Mouse (Mus musculus) frontal cortex, postnatal 10 days (tissue): ENCODE measurements around the gene Gfra1.

Experiments
- DNase-seq, 2 experiments: peaks; one replicate each; pipeline ENCODE4 v3.0.0; 2022; ENCODE audit warnings: low spot score in 2 of 2, mixed read lengths in 1 of 2

Gene Gfra1

DNA sequence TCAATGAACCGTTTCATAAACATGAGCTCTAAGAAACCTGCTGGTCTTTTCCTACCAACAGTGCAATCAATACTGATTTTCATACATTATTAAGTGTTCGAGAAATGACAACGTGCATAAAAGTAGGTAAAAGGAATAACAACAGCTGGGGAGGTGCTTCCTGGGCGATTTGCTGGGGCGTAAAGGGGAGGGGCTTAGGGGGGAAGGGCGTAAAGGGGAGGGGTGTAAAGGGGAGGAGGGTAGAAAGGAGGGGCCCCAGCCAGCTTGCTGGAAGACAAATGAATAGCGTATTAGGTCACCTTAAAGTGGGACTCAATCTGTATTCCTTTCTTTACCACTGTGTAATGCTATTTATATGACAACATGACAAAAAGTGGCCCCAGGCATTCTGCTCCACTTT, 13.9 kb downstream of the Gfra1 start:
- DNase-seq = no peak

DNA sequence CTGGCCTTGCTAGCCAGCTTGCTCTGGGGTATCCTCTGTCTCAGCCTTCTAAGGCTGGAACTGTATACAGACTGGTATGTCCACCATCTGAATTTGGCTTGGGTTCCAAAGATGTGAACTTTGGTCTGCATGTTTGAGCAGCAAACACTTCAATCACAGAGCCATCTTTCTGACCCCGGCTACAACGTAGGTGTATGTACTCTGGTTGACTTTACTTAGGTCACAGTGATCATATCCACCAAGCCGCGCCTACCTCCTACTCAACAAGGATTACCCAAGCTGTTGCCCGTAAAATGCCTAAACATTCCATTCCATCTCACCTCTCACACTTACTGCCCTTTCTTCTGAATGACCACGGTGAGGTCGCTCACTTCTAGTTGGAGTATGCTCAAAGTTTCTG, 14.5 kb downstream of the Gfra1 start:
- no peak for DNase-seq

DNA sequence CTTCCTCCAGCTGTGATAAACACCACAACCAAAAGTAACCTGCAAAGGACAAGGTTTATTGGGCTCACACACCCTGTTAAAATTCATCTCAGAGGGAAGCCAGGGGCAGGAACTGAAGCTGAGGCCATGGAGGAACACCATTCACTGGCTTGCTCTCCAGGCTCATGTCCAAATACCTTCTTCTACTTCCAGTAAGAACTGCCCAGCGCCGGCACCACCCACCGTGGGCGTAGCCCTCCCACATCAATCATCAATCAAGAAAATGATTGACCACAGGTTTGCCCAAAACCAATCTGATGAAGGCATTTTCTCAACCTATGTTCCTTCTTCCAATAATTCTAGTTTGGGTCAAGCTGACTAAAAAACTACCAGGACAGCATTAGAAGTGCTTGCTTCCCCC, 16.9 kb downstream of the Gfra1 start:
- no peak for DNase-seq

DNA sequence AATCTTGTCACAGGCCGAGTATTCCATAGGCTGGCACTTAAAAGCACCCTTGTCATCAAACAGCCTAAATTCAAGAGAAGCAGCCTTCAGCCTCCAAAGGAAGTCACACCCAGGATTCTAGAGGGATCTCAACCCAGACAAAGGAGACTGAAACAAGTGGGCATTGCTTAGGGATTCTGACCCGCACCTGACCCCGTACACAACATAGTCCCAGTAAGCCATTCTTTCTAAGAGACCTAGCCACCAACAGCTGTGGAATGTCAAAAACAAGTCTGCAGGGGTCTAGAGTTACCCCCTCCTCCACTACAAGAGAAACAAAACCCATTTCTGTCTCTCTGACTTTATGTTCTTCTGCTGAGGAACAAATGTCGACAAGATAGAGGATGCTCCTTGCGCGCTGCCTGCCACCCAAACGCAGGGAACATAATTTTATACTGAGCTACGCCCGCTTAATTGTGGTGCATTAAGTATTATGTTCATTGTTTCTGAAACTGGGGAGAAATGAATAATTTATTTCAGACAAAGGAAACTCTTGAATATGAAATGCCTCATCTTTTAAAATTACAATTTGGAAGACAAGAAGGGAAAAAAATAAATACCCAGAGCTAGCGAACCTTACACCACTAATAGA, 18.2 kb downstream of the Gfra1 start:
- DNase-seq = no peak

DNA sequence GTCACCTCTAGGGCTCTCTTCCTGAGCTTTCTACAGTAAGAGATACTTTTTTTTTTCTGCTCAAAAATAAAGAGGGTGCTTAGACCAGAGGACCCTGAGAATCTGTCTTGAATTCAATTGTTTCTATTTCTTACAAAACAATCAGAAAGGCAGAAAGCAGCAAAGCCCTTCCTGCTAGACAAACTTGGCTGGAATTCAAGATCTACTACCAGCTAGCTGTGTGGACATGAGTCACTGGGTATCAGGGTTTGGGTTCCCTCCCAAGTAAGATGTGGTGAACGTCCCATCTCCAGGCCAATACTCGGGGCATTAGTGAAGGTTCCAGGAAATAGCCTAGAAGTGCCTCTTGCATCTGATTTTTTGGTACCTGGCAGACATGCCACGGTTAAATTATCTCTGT, 18.8 kb downstream of the Gfra1 start:
- no peak for DNase-seq

DNA sequence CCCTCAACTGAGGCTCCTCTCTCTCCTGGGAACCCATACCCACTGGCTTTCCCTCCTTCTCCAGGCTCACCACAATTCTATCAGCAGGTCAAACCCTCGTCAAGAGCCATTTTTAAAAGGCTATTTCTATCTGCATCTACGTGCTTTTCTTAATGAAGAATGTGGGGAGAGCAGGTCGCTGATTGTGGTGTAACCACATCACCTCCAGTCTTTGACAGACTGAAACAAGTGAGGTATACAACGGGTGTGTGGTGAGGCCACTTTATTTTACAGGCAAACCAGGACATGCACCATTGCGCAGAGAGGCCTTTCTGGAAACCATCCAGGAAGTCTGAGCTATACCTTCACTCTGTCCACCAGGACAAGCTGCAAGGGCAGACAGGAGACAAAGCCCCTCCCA, 19.8 kb downstream of the Gfra1 start:
- DNase-seq = no peak

DNA sequence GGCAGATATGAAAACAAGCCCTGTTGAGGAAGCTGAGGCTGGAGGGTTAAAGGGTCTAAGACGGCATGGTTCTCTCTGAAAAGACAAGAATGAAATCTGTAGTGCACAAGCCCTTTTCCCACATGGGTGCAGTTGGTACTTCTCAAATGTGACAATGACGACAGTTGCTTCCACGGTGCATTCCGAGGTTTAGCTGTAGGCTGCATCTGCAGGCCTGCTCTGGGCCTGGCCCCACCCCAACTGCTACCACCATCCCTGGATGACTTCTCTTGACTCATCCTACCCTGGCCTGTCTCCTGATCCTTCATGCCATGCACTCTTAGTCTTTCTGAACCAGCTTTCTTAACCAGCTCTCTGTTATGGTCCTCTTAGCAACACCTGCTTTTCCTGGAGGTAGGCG, 22.9 kb downstream of the Gfra1 start:
- no peak for DNase-seq

DNA sequence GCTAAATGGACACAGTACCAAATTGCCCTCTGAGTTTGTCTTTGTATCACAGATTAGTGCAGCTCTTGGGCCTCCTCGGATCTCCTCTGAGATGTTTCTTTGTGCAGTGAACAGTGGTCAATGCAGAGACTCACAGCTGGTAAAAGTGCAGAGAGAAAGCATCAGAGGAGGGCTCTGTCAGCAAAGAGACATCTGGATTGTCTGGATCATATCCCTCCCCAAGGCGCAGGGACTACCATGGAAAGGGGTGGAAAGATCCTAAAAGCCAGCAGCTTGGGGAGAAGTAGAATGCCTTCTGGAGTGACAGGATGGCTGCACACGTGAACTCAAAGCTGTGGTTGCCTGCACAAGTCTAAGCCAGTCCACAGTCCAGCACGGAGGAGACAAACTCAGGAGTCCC, 27.2 kb downstream of the Gfra1 start:
- no peak for DNase-seq

DNA sequence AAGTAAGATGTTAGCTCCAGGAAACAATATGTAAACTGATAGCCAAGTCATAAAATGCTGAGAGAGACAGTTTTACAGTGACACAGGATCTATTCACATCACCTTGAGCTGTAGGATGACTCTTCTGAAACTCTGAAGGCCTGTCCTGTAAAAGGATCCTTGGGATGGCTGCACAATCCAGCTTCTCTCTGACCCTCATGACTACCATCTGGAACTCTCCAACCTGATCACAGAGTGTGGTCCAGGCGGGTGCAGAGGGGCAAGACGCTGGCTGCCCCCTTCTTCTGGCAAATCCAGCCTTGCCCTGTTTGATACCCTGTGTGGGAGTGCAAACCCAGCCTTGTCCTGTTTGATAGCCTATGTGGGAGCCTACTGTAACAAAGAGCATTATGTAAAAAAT, 28.4 kb downstream of the Gfra1 start:
- no peak for DNase-seq

DNA sequence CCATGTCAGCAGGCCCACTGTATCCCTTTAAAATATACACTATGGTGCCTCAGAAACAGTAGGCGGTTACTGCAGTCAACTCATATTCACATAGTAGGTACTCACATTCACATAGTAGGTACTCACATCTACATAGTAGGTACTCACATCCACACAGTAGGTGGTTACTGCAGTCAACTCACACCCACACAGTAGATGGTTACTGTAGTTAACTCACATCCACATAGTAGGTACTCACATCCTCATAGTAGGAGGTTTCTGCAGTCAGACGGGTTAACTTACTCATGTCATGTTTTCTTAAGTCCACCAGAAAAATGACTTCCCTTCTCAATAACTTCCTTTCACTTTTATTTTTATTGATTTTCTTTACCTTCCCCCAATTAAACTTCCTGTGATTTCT, 30.8 kb downstream of the Gfra1 start:
- DNase-seq = no peak

DNA sequence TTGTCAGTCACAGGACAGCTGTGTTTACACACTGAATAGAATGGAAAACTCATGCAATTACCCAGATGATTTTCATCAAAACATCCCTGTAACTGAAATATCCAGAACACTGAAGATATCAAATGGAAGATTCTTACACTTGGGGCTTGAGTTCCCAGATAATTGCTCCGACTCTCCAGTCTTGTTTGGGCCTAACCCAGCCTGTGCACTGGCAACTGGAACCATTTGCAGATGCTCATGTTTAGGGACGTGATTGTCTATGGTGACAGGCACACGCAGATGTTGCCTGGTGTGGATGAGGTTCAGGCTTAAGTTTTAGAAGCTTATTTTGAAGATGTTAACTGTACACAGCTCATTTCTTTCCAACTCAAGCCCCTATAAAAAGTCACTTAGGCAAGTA, 31.5 kb downstream of the Gfra1 start:
- DNase-seq = no peak

DNA sequence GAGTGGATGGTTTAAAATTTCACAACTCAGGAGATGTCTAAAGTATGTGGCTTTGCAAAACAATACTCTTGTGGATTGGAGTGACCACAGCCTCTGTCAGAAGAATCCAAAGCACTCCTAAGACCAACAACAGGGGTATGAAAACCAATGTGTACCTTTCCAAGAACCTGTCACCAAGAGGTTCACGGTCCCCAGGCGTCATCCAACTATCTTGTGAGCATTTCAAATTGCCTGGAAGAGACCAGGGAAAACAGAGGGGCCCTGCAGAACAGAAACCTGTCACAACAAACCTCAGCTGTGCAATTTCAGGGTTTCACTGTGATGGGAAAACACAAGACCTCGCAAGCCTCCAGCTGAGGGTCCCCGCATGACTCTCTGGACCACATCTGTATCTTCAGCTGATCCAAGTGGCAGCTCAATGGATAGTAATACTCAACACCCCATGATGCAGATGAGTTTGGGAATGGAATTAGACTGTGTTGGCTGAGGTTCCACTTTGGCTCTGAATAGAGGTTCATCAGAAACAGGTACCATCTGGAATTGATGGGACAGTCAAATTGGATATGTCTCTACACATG, 32.7 kb downstream of the Gfra1 start:
- DNase-seq = no peak

DNA sequence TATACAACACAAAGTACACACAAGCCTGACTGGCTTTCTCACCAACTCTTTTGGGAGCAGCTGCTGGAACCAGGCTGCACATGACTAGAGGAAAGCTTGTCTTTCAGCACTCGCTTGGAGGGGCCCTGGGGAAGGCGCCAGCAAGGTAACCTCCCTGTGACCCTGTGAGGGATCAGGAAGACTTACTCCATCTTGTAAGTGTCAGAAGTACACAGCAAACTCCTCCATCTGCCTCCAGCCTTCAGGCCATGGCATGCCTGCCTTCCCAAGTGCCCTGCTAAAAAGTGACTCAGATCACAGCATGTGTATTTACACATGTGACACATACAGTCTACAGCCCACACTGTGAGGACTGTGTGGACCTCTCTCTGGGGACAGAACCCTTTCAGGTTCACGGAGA, 36.0 kb downstream of the Gfra1 start:
- no peak for DNase-seq

DNA sequence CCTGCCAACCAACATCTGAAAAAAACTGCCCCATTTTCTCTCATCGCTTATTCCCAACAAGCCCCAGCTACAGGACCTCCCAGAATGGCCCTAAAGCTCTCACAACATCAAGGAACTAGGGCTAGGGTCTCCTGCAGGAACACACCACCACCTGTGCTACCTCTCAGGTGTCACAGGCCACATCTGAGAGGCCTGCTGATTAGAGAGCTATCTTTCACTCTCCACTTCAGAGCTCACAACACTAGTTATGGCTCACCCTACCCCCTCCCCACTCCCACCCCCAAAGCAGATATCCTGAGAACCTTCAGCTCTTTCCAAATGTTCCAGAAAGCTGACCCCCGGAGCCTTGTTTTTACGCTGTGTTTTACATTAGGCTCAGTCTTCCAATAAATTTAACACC, 36.4 kb downstream of the Gfra1 start:
- DNase-seq = no peak

DNA sequence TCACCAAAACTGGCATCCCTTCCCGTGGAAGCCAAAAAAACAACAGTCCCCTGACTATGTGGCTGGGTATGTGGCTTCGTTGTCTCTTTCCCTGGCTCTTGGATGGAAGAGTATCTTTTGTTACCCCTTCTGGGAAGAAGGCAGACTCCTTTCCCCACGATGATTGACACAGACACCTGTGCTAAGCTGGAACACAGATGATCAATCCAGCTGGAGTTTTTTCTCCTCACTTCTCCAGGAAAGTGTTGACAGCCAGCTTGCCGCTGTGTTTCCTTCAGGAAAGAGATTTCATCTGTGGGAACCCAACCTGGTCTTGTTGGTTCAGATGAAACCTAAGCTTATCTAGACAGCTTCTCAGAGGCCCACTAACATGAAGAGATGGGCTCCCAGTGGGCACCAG, 40.5 kb downstream of the Gfra1 start:
- no peak for DNase-seq

DNA sequence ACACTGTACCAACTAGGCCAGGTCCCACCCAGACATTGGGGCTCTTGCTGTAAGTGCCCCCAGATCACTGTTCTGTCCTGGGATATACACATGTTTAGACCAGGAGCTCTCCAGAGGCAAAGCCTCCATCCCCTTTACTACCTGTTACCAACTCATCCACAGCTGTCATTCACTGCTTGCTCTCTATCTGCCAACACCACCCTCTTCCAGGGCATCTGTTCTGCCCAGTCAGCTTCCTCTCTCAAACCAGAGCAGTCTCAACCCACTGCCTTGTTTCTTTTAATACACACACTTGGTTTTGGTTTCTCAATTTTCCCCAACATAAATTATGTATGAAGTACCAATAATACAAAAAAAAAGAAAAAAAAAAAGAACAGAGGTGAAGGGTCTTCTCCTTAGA, 41.0 kb downstream of the Gfra1 start:
- no peak for DNase-seq

DNA sequence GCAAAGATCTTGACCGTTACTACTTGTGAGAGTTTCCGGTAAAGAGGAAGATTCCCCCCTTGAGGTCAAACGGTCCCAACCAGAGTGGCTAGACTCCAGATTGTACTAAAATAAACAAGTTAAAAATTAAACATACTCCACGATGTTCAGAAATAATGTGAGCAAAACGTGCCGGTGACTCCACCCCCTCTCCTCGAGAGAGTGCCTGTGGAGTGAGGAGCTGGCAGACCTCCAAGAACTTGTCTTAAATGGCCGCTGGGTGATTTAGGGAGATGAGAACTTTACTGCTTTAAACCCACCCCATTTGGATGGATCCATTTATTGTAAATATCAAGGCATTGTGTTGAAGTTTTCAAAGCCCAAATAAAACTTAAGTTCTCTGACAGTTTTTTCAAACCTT, 42.4 kb downstream of the Gfra1 start:
- DNase-seq = no peak

DNA sequence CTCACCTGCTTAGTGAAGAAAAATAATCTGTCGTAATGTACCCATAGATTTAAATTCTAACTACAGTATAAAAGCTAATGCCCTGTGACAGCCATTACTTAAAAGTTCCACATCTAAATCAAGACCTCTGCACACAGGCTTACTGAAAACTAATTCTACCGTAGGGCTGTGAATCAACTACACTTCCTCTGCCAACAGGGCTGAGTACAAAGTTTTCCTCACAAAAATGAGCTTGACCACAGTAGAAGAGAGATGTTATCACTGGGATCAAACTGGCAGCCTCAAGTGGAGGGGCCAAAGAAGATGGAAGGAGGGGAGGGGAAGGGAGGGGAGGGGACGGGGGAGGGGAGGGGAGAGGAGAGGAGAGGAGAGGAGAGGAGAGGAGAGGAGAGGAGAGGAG, 42.9 kb downstream of the Gfra1 start:
- no peak for DNase-seq

DNA sequence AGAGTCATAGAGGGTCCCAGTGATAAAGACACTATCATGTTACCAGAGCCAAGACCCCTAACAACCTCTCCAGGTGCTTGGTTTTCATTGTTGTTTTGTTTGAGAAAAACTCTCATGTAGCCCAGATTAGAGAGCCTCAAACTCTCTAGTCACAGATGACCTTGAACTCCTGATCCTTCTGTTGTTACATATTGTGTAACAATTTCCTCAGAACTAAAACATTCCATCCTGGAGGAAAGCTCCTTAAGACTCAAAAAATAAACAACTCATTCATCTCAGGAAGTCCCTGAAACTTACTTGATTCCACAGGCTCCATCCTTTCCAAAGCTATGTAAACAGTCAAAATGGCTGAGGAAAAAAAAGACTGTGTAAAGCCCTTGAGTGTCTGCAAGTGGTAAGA, 49.0 kb downstream of the Gfra1 start:
- DNase-seq = no peak

DNA sequence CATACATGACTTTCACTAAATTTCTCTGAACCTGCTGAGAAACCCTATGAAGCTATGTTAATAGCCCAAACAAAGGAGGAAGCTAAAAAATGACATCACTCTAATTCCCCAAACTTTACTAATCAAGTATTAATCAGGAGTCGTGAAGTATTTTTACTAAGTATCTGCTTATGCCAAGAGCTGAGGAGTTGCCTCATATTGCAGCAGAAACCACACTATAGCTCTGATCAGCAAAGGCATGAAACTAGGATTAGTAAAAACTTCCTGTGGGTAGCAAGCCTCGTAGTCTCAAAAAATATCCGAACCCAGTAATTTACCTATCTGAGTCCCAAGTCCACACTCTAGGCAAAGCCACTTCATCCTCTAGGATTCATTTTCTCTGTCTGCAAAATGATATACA, 55.5 kb downstream of the Gfra1 start:
- no peak for DNase-seq

DNA sequence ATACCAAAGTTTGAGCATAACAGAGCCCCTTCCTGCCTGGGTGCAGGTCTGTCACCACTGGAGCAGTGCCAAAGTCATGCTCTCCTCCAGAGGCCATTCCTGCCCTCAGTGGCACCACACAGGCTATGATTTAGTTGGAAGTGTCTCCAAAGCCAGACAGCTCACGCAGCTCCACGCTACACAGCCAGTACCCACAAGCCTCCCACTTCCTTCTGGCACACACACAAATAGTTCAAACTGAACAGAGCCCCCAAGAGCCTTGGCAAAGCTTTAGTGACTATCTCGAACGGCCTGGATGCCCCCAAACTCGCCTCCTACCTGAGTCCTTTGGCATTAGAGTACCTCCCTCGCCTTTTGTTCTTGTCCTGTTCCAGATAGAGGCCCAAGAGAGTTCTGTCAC, 56.5 kb downstream of the Gfra1 start:
- DNase-seq = no peak

DNA sequence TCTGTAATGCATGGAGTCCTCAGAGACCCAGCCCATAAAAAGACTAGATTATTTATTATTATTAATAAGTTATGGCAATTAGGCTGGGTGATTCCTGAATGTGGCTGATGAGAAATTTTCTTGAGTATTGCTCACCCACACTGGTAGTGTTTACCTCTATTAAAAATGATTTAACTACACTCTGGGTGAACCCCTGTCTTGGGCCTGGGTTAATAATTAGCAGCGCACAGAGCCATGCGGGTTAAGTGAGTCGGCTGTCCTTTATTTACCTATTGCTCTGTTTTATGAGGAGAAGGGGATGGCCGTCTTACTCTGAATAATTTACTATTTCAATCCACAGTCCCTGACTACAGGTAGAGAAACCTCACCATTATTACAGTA, 59.1 kb downstream of the Gfra1 start:
- DNase-seq = no peak

DNA sequence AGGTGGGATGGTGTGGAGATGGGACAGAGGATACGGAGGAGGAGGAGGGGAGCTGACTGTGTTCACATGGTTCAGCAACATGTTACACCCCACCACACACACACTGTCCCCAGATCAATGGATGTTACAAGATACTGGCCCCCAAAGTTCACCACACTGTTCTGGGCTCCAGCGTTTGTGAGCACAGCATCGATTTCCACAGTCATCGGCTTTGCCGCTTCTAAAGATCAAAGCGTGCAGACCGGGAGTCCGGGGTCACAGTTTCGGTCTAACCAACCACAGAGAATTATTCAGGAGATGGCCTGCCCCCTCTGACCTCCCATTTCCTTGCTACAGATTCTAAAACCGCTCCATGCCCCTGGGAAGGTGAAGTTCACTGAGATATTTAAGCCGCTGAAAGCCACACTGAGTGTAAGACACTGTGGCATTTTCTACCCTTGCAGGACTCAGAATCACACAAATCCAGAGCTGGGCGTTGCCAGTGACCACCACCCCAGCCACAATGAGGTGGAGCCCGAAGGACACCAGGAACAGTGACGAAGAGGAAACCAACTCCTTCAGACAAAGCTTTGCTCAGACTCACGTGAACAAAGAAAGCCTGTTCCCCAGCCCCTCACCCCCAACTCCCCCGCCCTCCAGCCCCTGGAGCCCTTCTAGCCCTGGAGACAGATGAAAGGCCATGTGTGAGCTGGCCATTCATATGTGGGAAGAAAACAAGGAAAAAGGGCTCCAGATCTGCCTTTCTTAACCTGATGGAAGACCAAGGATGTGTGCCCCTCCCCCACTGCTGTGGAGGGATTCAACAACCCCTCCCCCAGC, 59.7 kb downstream of the Gfra1 start:
- DNase-seq = no peak

DNA sequence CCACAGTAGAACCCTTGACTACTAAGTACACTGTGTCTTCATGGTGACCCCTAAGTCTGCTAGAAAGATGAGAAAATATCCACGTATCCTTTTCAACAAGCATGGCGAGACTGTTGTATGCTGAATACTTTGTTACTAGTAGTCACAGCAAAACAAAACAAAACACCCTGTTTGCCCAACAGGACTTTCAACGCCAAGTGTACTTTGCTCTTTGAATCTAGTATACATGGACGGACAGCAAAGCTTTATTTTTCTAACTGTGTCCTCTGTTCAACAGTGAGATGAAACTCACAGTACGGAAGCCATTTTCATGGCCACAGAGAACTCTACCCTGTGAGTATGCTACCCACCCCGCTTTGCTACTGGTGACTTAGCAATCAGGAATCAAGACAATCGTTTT, 62.6 kb downstream of the Gfra1 start:
- no peak for DNase-seq
